Mouse (Mus musculus) hindbrain, postnatal 0 days (tissue): ENCODE measurements around the gene Ptprn. TPM values are rescaled to one million over a fixed set of nuclear protein-coding genes. Genes with fewer than 3 reads are reported as not detected.

Experiments
- ATAC-seq: fragments of 200-750 bp; cut with Nextera tagmentation; 2 replicates; pipeline ENCODE4 v1.8.0; 2017; ENCODE audit warnings: mild to moderate bottlenecking, moderate TSS enrichment, moderate library complexity
- DNase-seq: peaks from one replicate; pipeline ENCODE4 v3.0.0-alpha.2; 2015; ENCODE audit warnings: low spot score
- H3K27ac ChIP-seq: fragments of 300-500 bp; sonication (generic); 2 replicates; pipeline ENCODE4 v1.5.1; 2014; ENCODE audit warnings: mild to moderate bottlenecking
- H3K27me3 ChIP-seq: fragments of 300-500 bp; sonication (generic); 2 replicates; pipeline ENCODE4 v1.6.1; 2014; ENCODE audit warnings: low read length, mixed read lengths; ENCODE audit not compliant: insufficient read depth
- H3K36me3 ChIP-seq: fragments of 300-500 bp; sonication (generic); 2 replicates; pipeline ENCODE4 v1.6.1; 2014; ENCODE audit warnings: low read length, mixed read lengths; ENCODE audit not compliant: insufficient read depth
- H3K4me1 ChIP-seq: fragments of 300-500 bp; sonication (generic); 2 replicates; pipeline ENCODE4 v1.6.1; 2014; ENCODE audit warnings: antibody characterized with exemption, low read length, mixed read lengths; ENCODE audit not compliant: insufficient read depth
- H3K4me2 ChIP-seq: fragments of 300-500 bp; sonication (generic); 2 replicates; pipeline ENCODE4 v1.6.1; 2014; ENCODE audit warnings: low read depth, mild to moderate bottlenecking, low read length, moderate library complexity, mixed read lengths
- H3K4me3 ChIP-seq: fragments of 300-500 bp; sonication (generic); 2 replicates; pipeline ENCODE4 v1.5.1; 2014; ENCODE audit warnings: low read length
- H3K9ac ChIP-seq: fragments of 300-500 bp; sonication (generic); replicated peaks from 2 replicates; pipeline ENCODE4 v1.6.1; 2014; ENCODE audit warnings: mild to moderate bottlenecking, low read length, moderate library complexity, mixed read lengths
- H3K9me3 ChIP-seq: fragments of 300-500 bp; sonication (generic); 2 replicates; pipeline ENCODE4 v1.6.1; 2016; ENCODE audit warnings: low read length, mixed read lengths
- CTCF ChIP-seq: IDR thresholded peaks from 2 replicates; pipeline ENCODE4 v1.5.1; 2016; ENCODE audit warnings: antibody characterized with exemption, control low read depth, low read depth
- WGBS: fragments of 180-500 bp; shearing (Covaris S2); extraction: QIAGEN DNeasy Blood & Tissue Kit; methylation state at CpG from one replicate; pipeline ENCODE4 v1.1.7; 2014; 5-methylcytosine and 5-hydroxymethylcytosine counted together
- polyA plus RNA-seq: library from polyadenylated mRNA; unstranded; fragments of >200 nt; fragmentation: Nextera tagmentation; extraction: Ambion mirVana; gene quantifications from 2 replicates; pipeline ENCODE4 v1.2.1, GENCODE M21; 2015
- total RNA-seq: library from RNA; depleted of rRNA; stranded (reverse); fragments of >200 nt; gene quantifications from 2 replicates; pipeline ENCODE4 v1.2.3, GENCODE M21; 2014; rRNA removed

Gene Ptprn
- total RNA-seq = 120 and 132 TPM in 2 replicates
- polyA plus RNA-seq = 46.0 and 48.3 TPM in 2 replicates

DNA sequence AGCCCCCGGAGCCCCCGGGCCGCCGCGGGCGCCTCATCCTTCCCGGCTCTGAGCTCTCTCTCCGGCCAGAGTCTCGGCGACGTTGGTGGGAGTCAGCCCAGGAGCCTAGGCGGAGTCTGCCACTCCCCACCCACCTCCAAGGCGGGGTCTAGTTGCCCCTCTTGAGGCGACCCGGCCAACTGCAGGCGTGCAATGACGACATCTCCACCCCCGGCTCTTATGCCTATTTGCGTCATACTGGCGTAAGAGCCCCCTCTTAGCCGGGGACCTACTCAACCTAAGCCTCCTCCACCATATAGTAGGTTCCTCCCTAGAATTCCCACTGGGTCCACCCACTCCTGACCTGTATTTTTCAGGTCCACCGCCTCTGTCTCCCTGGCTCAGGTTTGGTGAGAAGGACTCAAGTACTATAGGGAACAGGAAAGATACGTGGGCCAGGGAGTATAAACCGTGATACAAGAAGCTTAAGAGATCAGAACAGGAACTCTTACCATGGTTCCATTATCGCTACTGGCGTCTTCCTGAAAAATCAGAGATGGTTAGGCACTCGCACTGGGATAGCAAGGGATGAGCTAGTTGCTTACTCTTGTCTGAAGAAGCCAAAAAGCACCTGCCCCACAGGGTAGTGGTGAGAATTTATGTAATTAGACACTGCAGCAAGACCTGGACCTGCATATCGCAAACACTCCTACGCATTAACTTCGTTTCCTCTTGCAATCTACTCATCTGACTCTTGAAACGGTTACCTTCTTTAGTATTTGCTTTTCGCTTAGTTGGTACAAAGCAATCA is at the start of gene Ptprn:
Gene Ptprn, minus strand, starts transcription at position 412 of the 790 bp plus-strand sequence.
- peaks cover 6% of the 10 kb centered on the region for H3K27me3 ChIP-seq

GRCm38 (mm10) chr1:75311694-75312093 is 47.4 kb upstream of the Ptprn start:
- Histone ChIP-seq H3K4me3 (no peak overlapping the region), H3K27ac (no peak overlapping the region), H3K4me1 (peaks cover 7% of the 10 kb centered on the region; the same call in 1 of the 2 replicates), H3K36me3 (peaks cover 58% of the 10 kb centered on the region), H3K9ac (no peak overlapping the region), H3K4me2 (no peak overlapping the region), H3K9me3 (no peaks in the 10 kb centered on the region), H3K27me3 (no peaks in the 10 kb centered on the region)
- ATAC-seq = no peak
- 94% methylated on average over 6 of the region's 6 CpGs for whole genome bisulfite sequencing
- no peak for DNase-seq
- no peak for TF ChIP-seq CTCF

More for the DNA sequence above, at the start of gene Ptprn:
- H3K27ac ChIP-seq = peak within 1 kb of the TSS; percentile 55
- H3K4me1 ChIP-seq = no peaks in the 10 kb centered on the region
- DNase-seq (peak; percentile 82), ATAC-seq (peak; percentile 86)
- H3K4me2 ChIP-seq = peak within 1 kb of the TSS; percentile 64
- H3K36me3 ChIP-seq = no peaks in the 10 kb centered on the region
- TF ChIP-seq CTCF = peak; percentile 27
- peak within 1 kb of the TSS; percentile 60 for H3K4me3 ChIP-seq
- peak within 1 kb of the TSS; percentile 57 for H3K9ac ChIP-seq
- no peaks in the 10 kb centered on the region for H3K9me3 ChIP-seq
- WGBS = 11% methylated on average over 30 of the region's 32 CpGs

DNA sequence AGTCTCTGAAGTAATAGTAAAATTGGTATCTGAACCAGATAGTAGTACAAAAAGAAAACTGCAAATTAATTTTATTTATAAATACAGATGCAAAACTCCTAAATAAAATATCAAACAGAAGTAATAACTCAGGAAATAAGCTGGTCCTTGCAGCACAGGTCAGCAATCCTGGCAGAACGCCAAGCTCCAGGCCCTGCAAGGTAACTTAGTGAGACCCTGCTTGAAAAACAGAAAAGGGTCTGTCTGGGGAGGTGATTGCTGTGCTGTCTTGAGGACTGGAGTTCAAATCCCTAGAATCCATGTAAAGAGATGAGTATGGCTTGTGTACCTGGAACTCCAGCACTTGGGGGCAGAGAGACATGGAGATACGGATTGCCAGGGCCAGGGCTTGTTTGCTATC is 40.4 kb upstream of the Ptprn start:
- no peak overlapping the region for H3K9ac ChIP-seq
- H3K4me3 ChIP-seq = no peak overlapping the region
- no peaks in the 10 kb centered on the region for H3K27me3 ChIP-seq
- no peak for ATAC-seq
- WGBS = 85% methylated on average over 2 of the region's 2 CpGs
- peaks cover 19% of the 10 kb centered on the region for H3K36me3 ChIP-seq
- no peak overlapping the region for H3K27ac ChIP-seq
- TF ChIP-seq CTCF = no peak
- H3K4me2 ChIP-seq = no peak overlapping the region
- no peaks in the 10 kb centered on the region for H3K4me1 ChIP-seq
- DNase-seq = no peak
- no peaks in the 10 kb centered on the region for H3K9me3 ChIP-seq

DNA sequence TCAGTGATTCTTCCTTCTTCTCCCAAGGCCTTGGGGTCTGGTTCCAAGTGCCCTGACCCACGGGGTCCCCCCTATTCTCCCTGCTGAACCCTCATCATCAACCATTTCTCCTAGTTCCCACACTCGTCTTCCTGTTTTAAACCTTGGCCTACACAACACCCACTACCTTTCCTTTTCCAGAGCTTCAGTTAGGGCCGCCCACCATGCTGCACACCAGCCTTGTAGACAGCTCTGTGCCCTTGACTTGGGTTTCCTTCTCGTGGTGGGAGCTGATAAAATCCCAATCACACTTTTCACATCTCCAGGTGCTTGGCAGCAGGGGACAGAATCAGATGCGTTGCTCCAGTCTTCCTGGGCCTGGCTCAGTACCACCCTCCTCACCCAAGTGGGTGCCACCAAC is 30.0 kb upstream of the Ptprn start:
- 83% methylated on average over 5 of the region's 5 CpGs for WGBS
- no peak for TF ChIP-seq CTCF
- ATAC-seq = no peak

DNA sequence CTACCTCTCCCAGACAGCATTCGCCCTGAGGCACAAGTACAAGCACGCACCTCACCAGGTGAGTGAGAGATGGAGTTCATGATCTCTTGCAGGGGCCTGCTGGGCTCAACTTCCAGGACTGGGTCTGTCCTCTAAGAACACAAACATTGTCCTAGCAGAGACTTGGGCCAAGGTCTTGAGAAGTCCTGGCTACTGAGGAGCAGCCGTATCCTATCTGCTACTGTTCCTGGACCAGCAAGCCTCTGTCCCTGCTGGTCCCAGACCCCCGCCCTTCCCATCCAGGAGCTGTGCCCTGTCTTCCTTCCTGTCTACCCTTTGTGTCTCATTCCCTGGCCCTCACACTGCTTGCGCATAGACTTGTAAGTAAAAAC is 29.0 kb upstream of the Ptprn start:
- H3K4me1 ChIP-seq = 0 out of 2 replicates have a peak, but pooled peaks cover 7% of the 10 kb centered on the region
- no peaks in the 10 kb centered on the region for H3K27me3 ChIP-seq
- no peak overlapping the region for H3K4me2 ChIP-seq
- DNase-seq (no peak), ATAC-seq (no peak)
- H3K36me3 ChIP-seq = no peaks in the 10 kb centered on the region
- no peaks in the 10 kb centered on the region for H3K9me3 ChIP-seq
- H3K4me3 ChIP-seq = no peak overlapping the region
- 0 out of 2 replicates have a peak overlapping the region, but pooled peaks have one; percentile 1 for H3K27ac ChIP-seq
- 93% methylated on average over 5 of the region's 5 CpGs for WGBS
- TF ChIP-seq CTCF = no peak
- no peak overlapping the region for H3K9ac ChIP-seq

More for the DNA sequence above, 30.0 kb upstream of the Ptprn start:
- Histone ChIP-seq H3K4me3 (no peak overlapping the region), H3K9ac (no peak overlapping the region), H3K4me2 (no peak overlapping the region), H3K9me3 (no peaks in the 10 kb centered on the region), H3K36me3 (no peaks in the 10 kb centered on the region), H3K27ac (no peak overlapping the region), H3K4me1 (0 out of 2 replicates have a peak, but pooled peaks cover 5% of the 10 kb centered on the region), H3K27me3 (no peaks in the 10 kb centered on the region)
- DNase-seq = no peak

DNA sequence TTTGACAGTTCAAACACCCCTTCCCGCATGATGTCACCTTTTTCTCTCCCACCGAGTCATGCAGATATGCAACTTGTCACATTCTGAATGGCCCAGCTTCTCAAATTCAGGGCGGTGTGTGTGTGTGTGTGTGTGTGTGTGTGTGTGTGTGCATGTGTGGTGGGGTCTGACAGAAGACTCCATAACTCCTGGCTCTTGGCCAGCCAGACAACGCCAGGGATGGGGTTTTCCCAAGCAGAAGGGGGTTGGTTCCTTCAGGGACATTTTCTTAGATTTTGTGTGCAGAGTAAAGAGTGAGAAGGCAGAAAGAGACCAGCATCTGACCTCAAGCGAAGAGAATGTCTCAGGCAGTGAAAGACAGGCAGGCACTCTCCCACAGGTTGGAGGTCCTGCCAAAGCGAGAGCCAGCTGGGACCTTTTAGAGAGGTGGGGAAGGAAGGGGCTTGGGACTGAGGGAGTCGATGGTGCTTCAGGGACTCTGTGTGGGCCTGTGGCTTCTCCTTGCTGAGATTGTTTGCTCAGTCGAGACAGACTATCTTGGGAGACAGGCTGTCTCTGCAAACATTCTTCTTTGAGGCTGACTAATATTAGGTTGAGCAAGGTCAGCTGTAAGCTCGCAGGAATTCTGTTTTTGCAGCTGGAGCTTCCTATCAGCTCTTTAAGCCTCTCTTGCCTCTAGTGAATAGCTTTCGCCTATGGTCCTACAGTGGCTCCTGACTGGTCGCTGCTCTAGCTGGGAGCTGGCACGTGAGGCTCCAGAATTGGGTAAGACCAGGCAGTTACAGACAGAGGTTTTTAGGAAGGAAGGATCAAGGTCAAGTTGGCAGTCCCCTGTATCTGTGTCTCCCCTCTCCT is 28.4 kb upstream of the Ptprn start:
- no peak for ATAC-seq
- Histone ChIP-seq H3K27ac (0 out of 2 replicates have a peak overlapping the region, but pooled peaks have one; percentile 1), H3K4me3 (no peak overlapping the region), H3K27me3 (no peaks in the 10 kb centered on the region), H3K9ac (no peak overlapping the region), H3K9me3 (no peaks in the 10 kb centered on the region), H3K4me1 (0 out of 2 replicates have a peak, but pooled peaks cover 11% of the 10 kb centered on the region), H3K36me3 (no peaks in the 10 kb centered on the region), H3K4me2 (no peak overlapping the region)
- DNase-seq = no peak
- no peak for TF ChIP-seq CTCF
- 50% methylated on average over 12 of the region's 12 CpGs for WGBS
